9 mouse cellular contexts compared by ENCODE assay signal in genomic region chr1:188947794-188948193, GRCm38 (mm10). TPM values are rescaled to one million over a fixed set of nuclear protein-coding genes. Genes with fewer than 3 reads are reported as not detected.
DNase-seq lines count a peak whose midpoint lies in the region; ATAC-seq and TF ChIP-seq lines count a peak whose summit lies in the region.
"Had no signal": no experiment of that assay in that cellular context is flagged by ENCODE, and none has a peak within 500 bp of the region (broad histone marks: within the 10 kb centered on the region; RNA-seq: fewer than 3 reads in every experiment).

No protein-coding gene starts in this region.

- no peak for ATAC-seq in hindbrain, embryonic 11.5 days (ENCODE audit: low FRiP score)
- ATAC-seq in frontal cortex, adult (ENCODE audit: low TSS enrichment), result no peak

- WGBS in lung, adult 2 months, result 63% methylated on average over 5 of the region's 5 CpGs
- WGBS in small intestine, adult 2 months, result 62% methylated on average over 5 of the region's 5 CpGs
- WGBS in hindbrain, embryonic 11.5 days, result 56% methylated on average over 5 of the region's 5 CpGs

- H3K27ac ChIP-seq in small intestine, adult 2 months (ENCODE audit: insufficient read depth, low read depth, low read length), result no peak overlapping the region
- H3K27ac ChIP-seq in hindbrain, embryonic 11.5 days (ENCODE audit: low read depth, low read length), result no peak overlapping the region

- peak; percentile 39; the same call in 1 of the 2 replicates for TF ChIP-seq CTCF in lung, adult 2 months (IDR thresholded peaks at IDR 0.05; ENCODE audit: insufficient read depth, low read length)
- peak; percentile 33; the same call in 1 of the 2 replicates for TF ChIP-seq CTCF in small intestine, adult 2 months (IDR thresholded peaks at IDR 0.05; ENCODE audit: extremely low read depth, insufficient read length, insufficient replicate concordance, low read depth, low read length)

- TF ChIP-seq POLR2A in lung, adult 2 months (IDR thresholded peaks at IDR 0.05; ENCODE audit: borderline replicate concordance, extremely low read depth, low read depth, low read length), result no peak
- no peak for TF ChIP-seq POLR2A in small intestine, adult 2 months (IDR thresholded peaks at IDR 0.05; ENCODE audit: low read depth, low read length)

- no peaks in the 10 kb centered on the region for H3K9me3 ChIP-seq in hindbrain, embryonic 11.5 days (ENCODE audit: control insufficient read depth, low read length)

- no peaks in the 10 kb centered on the region for H3K4me1 ChIP-seq in lung, adult 2 months (ENCODE audit: control insufficient read depth, insufficient read depth, low read length)
- no peaks in the 10 kb centered on the region for H3K4me1 ChIP-seq in small intestine, adult 2 months (ENCODE audit: control insufficient read depth, insufficient read depth, insufficient read length, low read length)
- no peaks in the 10 kb centered on the region for H3K4me1 ChIP-seq in hindbrain, embryonic 11.5 days (replicated peaks; ENCODE audit: control insufficient read depth, insufficient read depth, low read length)

- no peaks in the 10 kb centered on the region for H3K27me3 ChIP-seq in small intestine, adult 2 months (ENCODE audit: control insufficient read depth, insufficient read depth, low read length)
- H3K27me3 ChIP-seq in hindbrain, embryonic 11.5 days (ENCODE audit: control insufficient read depth, insufficient read depth, low read length), result no peaks in the 10 kb centered on the region

- no peak overlapping the region for H3K9ac ChIP-seq in hindbrain, embryonic 11.5 days (ENCODE audit: low read depth, low read length)

- no peak overlapping the region for H3K4me3 ChIP-seq in lung, adult 2 months (replicated peaks; ENCODE audit: extremely low read depth, low read depth, low read length)
- H3K4me3 ChIP-seq in small intestine, adult 2 months (ENCODE audit: low read depth, low read length), result no peak overlapping the region
- no peak overlapping the region for H3K4me3 ChIP-seq in hindbrain, embryonic 11.5 days (ENCODE audit: low read depth, low read length)
- H3K4me3 ChIP-seq: megakaryocyte, embryonic 14.5 days had no signal

- peak; percentile 59 to 68 for DNase-seq in cerebellum, postnatal 10 days
- no peak for DNase-seq in cerebellum, adult 9-11 months
- no peak for DNase-seq in lung, adult 2 months
- no peak for DNase-seq in lung, adult 18-20 months
- peak; percentile 6 for DNase-seq in c-Kit-positive CD71-positive TER-119-negative erythroid progenitor cells, embryonic 14.5 days (ENCODE audit: low read depth)
- DNase-seq in hindbrain, embryonic 11.5 days (ENCODE audit: low spot score), result no peak

- H3K4me2 ChIP-seq in hindbrain, embryonic 11.5 days (replicated peaks; ENCODE audit: low read depth, low read length), result no peak overlapping the region

- no peaks in the 10 kb centered on the region for H3K36me3 ChIP-seq in small intestine, adult 2 months (ENCODE audit: control insufficient read depth, insufficient read depth, low read length)
- no peaks in the 10 kb centered on the region for H3K36me3 ChIP-seq in hindbrain, embryonic 11.5 days (ENCODE audit: control insufficient read depth, insufficient read depth, low read length)

RNA-seq across cellular contexts. Expression of gene Kctd3, which starts 59.8 kb away (rescaled TPM):
- 34.0 and 40.0 TPM in 2 replicates for polyA plus RNA-seq in lung, adult 2 months (2012; rRNA removed)
- polyA plus RNA-seq in small intestine, adult 2 months (2012; rRNA removed), result 19.6 and 30.6 TPM in 2 replicates
- 36.7 and 39.7 TPM in 2 replicates for polyA plus RNA-seq in hindbrain, embryonic 11.5 days (2014; fragmentation: Nextera tagmentation; extraction: Ambion mirVana)

Comparison
In these comparisons a context has a peak if more than half of its experiments do, and no peak if none do; other contexts are left out.
1. DNase-seq: peak in cerebellum, postnatal 10 days (2 of 2) and c-Kit-positive CD71-positive TER-119-negative erythroid progenitor cells, embryonic 14.5 days (single experiment); none in cerebellum, adult 9-11 months (single experiment), lung, adult 2 months (single experiment), lung, adult 18-20 months (0 of 2) and hindbrain, embryonic 11.5 days (single experiment).